Mouse (Mus musculus) thymus, postnatal 25 days (tissue): Measurements from ENCODE around the gene Tcf3.

Experiments used
- DNase-seq: peaks from one replicate; pipeline ENCODE4 v3.0.0; 2022

Tcf3 gene

DNA sequence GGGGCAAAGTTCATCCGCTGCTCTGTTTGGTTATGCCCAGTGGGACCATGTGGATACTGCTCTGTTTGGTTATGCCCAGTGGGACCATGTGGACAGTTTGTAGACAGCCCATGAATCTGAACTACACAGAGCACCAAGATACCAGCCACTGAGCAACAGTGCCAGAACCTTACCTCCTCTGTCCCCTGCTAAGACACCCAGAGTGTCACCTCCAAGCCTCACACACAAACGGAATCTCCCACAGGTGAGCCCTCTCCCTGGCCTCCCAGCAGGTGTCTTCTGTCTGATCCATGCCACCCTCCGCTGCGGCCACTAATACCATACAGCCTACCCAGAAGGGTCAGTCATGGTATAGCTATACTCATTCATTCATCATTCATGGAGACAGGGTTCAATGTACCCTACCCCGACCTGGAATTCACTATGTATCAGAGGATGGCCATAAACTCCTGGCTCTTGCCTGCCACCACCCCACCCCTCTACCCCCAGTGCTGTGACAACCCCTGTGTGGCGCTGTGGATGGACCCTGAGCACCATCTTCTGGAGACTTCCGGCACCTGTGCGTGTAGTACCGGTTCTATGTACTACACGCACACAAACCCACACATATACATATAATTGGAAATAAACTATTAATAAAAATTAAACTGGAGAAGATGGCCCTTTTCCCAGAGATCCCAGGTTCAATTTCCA, 27.8 kb downstream of the Tcf3 start:
- peak; percentile 38 for DNase-seq

DNA sequence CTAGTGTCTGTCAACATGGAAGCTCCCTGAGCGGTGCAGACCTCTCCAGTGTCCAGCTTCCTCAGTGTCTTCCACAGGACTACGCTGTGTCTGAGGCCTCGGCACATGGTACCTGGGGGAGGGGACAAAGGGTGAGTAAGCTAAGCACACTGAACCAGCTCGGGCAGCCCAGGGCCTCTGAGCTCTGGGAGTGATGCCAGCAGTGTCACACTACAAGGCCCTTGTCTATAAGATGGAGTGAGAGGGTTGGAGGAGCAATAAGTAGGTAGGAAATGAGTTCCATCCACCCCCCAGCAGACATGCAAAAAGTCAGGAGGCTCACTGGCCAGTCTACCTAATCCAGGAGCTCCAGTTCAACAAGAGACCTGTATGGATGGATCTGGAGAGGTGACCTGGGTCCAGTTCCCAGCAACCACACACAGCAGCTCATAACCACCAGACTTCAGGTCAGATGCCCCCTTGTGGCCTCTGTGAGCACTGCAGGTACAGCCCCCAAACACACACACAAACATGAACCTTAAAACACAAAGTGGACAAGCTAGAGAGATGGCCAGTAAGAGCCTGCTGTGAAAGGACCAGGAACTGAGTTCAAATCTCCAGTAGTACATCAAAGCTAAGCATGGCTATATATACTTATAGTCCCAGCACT, 30.3 kb downstream of the Tcf3 start:
- DNase-seq, result peak; percentile 40

DNA sequence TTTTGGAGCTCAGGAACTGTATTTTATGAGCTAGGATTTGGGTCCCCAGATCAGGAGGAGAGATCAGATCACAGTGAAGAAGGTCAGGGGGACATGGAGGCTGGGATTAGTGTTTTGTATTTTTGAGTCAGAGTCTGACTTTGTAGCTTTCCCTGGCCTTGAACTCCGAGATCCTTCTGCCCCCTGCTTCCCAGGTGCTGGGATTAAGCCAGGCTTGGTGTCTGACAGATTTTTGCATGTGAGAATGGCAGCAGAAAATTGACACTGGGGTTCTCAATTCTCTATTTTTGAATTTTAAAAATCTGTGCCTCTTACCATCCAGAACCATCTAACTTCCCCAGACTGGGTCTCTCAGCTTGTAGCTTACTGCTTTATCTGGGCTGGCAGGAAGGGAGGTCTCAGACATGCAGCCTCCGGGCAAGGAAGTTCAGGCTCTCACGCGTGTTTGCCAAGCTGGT, 32.7 kb downstream of the Tcf3 start:
- DNase-seq, result no peak

DNA sequence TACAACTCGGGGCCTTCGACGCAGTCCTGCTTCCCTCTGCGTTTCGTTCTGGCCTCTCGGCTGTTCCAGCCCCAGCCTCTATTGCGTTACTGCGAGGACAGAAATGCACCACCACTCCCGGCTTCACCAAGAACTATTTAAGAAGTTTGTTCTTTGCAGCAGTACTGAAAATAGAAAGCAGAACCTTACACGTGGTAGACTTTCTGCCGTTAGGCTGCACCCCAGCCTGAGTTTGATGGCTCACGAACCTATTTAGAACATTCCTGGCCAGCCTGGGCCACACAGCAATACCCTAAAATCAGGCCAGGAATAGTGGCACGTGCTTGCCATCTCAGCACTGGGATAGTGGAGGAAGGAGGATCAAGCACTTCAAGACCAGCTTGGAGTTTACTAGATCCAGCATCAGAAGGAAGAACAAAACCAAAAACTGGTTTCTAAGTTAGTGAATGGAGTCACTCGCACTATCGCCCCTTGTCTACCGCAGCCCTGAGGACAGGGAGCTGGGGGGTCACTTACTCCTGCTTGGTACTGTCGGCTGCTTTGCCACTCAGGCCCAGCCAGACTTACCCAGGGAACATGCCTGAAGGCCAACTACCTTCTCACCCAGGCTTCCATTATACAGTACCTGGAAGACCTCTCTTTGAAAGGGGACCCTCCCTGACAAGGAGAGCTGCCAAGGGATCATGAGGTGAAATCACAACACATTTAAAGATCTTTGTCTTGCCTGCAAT, 33.3 kb downstream of the Tcf3 start:
- no peak for DNase-seq

DNA sequence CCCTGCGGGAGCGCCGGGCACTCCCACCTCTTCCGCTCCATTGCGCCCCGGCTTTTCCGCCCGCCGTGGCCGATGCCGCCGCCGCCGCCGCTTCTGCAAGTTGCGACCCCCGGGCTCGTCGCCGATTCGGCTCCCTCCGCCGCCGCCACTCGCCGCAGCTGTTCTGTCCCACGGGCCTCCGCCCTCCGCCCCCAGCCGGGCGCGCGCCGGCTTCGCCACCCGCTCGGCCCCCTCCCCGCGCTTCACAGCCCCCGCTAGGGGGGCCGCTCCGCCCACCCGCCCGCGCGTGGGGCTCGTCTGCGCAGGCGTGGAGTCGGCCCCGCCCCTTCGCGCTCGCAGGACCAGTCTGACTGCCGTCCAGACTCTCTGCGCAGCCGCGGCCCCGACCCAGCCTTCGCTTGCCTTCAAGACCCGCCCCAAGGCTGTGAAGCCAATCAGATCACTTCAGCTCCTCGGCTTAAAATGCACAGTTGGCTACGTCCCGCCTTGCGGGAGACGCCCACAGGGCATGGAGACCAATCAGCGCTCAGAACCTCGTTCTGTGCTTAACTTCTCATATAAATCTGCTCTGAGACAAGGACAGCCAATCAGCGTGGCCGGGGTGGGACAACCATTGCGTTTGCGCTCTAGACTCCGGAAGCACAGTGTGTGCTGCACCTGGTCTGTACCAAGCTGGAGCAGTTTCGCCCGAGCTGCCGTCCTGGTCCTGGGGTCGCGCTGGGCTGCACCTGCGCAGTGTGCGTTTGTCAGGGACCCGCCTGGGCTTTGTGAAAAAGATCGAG, 34.1 kb downstream of the Tcf3 start, which contains the start of gene Mbd3:
Gene Mbd3 (minus strand): TSS at position 360 of the 782 bp plus-strand sequence.
- peak; percentile 99 for DNase-seq

DNA sequence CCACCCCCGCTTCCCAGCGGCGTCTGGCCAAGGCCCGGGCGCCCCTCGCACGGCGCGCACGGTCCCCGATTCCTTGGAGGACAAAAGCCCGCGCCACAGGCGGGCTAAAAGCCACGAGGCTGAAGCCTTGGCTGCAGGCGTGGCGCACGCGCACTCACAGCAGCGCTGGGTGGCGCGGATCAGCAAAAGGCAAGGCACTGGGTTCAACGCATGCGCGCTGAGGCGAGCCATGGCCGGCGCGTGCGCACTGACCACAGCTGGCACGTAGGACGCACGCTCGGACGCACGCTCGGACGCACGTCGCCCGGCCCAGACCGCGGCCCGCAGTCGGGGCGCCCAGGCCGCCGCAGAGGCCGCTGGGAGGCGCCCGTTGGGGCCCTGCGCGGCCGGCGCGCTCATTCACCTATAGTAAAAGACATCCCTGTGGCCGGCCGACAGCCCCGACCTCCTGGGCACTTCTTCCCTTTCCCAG, 34.7 kb downstream of the Tcf3 start:
- peak; percentile 96 for DNase-seq

DNA sequence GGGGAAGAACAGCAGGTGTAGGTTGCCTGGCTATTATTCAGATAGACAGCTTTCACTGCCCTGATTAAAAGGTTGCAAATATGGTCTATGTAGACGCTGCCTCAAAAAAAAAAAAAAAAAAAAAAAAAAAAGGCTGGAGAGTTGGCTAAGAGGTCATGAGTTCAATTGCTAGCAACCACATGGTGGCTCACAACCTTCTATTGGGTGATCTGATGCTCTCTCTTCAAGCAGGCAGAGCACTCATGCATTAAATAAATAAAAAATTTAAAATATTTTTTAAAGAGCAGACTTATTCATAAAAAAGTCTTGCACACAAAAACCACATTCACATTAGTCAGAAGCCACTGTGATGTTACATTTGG, 35.3 kb downstream of the Tcf3 start:
- no peak for DNase-seq

DNA sequence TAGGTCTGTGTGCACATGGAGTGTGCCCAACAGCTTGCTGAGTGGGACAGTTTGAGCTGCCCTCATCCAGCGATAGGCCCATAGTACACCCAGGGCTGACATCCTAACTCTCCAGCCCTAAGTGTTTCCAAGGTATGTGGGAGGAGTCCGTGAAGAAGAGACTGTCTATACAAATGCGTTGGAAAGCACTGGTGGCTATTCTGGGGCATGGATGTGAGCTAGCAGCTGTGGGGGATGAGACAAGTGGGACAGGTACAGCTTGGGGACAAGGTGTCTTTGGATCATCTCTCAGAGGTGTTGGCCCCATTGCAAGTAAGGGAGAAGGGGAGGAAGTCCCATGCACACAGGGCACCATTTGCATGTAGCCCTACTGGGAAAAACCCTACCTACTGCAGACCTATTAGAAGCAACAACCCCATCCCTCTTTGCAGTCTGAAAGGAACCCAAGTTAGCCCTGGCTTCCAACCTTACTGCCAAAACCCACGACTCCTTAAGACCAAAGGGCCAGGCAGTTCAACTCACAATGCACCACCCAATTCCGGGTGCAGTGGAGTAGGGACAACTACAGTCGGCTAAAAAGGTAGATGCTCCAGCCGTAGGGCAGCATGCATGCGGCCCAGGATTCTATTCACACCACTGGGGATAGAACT, 35.8 kb downstream of the Tcf3 start:
- no peak for DNase-seq

DNA sequence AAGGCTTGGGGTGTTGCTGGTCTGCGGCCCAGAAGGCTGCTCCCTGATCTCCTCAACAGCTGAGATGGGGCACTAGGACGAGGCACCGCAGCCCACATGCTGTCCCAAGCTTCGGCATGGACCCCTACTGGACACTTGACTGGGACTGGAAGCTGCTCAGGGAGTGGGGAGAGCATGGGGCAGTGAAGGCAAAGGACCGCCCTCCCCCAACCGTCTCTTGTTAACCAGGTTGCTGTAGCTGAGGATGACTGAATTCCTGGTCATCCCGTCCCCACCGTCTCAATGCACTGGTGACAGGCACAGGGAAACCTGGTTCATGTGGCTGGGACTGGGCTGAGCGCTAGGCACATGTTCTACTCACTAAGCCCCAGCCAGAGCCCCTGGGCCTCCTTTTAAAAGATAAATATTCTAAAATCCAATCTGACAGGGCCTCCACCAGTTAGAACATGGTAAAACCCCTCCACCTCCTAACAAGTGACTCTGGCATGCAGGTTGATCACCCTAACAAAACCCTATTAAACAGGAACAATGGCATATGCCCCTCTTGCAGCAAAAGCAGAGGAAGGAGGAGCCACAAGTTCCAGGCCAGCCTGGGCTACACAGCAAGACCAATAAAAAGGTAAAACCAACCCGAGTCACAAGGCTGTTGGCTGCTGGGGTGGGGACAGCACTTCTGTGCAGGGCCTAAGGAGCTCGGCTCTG, 36.5 kb downstream of the Tcf3 start:
- no peak for DNase-seq

DNA sequence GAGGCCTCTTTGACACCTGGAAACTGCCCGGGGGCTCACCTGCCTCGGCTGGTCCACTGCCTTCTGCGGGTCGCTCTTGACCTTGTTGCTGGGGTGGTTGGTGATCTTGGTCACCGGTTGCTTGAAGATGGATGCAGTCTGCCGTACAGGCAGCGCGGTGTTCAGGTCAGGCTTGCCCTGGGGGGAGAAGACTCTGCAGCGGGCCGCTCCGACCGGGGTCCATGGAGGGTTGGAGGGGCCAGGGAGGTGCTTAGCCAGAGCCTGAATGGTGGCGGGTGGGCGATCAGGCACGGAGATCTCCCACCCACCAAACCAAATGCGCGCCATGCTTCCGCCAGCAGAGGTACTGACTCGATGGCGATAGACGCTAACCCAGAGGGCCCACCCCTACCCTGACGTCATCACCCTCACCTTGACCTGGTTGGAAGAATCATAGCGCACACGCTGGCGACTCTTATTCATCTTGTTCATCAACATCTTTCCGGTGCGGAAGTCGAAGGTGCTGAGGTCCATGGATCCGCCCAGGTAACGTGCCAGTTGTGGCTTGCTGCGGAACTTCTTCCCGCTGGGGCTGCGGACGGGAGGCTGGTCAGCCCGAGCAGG, 38.3 kb downstream of the Tcf3 start:
- no peak for DNase-seq

DNA sequence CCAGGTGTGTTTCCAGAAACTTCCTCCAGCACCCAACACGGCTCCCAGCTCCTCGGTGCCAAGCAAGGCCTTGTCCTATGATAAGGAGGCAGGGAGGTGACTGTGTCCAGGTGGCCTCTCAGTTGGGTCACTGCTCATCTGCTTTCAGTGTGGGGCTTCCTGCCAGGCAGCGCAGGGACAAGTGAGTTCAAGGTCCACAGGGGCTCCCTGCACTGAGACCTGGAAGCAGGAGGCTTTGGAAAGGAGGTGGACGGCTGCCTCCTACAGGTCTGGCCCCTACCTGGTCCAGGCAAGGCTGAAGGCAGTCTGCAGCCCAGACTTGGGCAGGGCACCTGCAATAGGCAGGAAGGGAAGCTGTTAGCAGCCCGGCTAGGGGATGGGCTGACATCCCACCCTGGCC, 40.8 kb downstream of the Tcf3 start:
- no peak for DNase-seq

DNA sequence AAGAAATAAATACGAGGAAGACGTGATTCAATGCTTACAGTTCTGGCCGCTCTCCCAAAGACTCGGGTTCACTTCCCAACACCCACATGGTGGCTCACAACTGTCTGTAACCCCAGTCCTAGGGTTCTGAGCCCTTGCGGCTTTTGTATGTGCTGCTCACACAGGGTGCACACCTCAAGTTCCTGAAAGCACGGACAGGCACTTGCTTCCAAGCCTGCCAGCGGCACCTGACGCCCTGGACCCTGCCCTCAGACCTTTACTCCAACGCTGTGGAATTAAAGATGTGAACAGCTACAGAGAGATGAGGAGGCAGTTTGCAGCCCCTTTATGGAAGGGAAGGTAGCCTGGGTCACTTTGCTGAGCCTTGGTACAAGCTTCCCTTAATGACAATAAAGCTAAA, 42.8 kb downstream of the Tcf3 start:
- DNase-seq, result no peak

DNA sequence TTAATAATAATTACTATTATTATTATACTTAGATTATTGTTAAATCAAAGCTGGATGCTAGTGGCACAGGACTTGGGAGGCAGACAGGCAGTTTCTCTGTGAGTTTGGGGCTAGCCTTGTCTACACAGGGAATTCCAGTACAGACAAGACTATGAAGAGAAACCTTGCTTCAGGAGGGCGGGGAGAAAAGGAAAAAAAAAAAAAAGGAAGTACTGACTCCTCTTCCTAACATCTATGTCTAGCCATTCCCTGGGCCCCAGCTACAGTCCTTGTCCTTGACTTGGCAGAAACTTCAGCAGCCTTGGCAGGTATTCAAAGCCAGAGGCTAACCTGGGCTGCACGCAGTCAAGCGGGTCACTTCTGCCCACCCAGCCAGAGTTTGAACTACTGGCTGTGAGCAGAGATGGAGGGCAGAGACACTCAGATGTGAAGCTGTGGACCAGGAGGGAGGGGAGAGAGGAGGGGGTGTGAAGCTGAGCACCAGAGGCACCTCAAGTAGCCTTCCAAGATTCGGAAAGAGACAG, 44.2 kb downstream of the Tcf3 start:
- DNase-seq, result no peak

DNA sequence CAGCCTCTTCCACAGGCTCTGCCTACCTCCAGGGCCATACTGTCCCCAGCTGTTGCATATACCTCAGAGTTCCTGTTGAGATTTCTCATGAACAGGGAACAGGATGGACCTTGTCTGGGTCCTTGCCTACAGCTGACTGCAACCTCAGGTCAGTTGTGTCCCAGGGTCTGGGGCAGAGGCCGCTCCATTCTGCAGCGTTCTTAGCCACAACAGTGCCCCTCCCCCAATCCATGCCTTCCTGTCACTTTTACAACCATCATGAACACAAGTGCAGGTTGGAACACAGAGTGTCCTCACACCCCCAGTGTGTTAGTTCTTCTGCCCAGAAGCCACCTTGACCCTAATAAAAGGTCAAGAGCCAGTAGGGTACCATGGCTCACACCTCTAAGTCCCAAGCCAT, 44.7 kb downstream of the Tcf3 start:
- DNase-seq, result no peak

DNA sequence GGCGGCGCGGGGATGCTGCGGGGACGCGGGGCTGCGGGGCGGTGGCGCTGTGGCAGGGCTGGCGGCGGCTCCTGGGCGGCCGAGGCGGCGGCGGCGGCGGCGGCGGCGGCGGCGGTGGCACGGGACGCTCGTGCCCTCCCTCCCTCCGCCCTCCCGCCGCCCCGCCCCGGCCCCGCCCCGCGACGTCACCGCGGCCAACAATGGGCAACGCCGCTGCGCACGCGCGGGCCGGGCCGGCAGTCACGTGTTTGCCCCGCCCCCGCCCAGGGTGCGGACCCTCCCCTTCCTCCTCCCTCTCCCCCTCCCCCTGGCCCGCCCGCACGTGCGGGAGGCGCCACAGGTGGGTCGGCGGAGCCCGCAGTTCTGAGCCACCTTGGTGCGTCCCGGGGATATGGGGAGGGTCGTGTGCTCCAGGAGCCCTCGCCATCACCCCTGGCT, 45.9 kb downstream of the Tcf3 start, which contains the start of gene Mex3d:
Gene Mex3d (minus strand): TSS at position 138 of the 438 bp plus-strand sequence.
- DNase-seq, result peak; percentile 91

DNA sequence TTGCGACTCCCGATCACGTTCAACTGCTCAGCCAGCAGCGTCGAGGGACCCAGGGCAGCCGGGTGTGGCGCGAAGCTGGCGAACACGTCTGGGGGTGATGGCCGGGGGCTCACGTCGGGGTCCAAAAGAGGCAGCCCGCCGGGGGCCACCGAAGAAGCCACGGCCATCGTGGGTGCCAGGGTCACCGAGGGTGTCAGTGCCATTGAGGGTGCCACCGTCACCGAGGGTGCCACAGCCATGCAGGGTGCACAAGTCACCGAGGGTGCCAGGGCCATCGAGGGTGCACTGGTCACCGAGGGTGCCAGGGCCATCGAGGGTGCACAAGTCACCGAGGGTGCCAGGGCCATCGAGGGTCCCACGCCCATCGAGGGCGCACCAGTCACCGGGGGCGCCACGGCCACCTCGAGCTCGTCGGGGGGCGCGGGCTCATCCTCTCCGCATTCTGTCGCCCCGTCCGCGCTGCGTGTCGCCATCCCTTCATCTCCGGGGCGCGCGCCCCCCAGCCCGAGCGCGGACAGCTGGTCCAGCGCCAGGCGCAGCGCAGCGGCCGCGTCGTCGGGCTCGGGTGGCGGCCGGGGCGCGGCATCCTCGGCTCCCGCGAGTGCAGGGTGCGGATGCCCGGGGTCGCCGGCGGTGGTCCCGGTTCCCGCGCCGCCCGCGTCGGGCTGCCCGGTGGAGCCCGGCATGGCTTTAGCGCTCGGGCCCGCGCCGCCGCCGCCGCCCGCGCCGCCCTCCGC, 46.5 kb downstream of the Tcf3 start:
- no peak for DNase-seq

DNA sequence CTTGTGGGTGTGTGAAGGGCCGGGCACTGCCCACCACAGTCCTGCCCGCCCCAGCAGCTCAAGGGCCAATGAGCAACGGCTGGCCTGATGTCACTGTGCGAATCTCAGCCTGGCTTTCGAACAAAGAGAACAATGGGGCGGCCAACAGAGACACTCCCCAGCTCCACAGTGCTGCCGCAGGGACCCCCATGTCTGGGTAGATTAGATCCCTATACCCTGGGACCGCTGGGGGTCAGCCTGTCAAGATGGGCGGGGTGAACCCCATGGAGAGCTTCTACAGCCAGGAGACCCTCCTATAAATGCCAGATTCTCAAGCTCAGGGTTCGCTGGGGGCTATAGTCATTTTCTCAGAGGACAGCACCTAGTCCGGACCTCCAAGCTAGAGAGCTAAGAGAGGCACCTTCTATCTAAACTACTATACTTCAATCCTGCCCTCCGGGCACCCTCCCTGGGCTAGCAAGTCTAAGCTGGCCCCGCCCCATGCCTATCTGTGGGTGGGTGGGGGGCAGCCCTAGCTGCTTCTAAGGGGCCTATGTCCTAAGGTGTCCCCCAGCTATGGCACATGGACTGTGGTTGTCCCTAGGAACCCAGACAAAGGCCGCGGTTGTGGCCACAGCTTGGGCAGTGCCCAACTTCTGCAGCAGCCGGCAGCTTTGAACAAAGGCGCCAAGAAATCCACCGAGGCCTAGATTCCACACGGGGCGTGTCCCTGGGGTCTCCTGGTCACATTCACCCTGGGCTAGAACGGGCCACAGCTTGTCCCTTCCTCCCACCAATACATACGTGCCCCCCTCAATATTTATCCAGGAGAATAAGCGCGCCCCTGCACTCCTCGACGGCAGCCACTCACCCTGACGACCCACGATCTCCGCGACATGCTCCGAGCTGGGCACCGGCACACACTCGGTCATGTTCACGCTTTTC, 47.4 kb downstream of the Tcf3 start:
- DNase-seq, result no peak

DNA sequence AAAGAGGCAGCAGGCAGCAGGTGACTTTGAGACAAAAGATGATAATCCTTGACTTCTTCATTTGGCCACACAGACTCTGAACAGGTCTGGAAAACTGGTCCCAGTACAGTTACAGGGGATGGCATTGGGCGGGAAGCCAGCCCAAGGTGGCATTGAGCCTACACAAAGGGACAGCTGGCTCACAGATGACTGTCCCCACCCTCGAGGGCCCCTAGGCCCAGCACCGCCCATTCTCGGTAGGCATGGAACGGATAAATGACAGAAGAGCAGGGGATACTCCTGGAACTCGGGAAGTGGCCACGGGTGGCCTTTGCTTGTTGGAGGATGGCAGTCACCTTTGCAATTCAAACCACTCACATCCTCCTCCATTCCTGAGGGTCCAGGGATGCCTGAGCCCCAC, 48.1 kb downstream of the Tcf3 start:
- no peak for DNase-seq

DNA sequence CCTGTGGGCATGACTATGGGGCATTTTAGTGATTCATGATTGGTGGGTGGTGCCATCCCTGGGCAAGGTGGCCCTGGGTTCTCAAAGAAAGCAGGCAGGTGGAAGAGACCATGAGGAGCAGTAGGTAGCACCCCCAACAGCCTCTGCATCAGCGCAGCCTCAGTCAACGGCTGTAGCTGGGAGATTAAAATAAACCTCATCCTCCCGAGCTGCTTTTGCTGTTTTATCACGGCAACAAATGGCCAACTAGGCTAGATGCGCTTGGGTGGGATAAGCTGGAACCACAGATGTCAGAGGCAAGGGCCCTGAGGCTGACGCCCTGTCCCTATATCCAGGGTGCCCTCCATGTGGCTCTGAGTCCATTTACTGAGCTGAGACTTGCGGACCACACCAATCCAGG, 48.7 kb downstream of the Tcf3 start:
- DNase-seq, result no peak
